Mouse (Mus musculus): Measurements from ENCODE around the gene Samhd1.

DNA sequence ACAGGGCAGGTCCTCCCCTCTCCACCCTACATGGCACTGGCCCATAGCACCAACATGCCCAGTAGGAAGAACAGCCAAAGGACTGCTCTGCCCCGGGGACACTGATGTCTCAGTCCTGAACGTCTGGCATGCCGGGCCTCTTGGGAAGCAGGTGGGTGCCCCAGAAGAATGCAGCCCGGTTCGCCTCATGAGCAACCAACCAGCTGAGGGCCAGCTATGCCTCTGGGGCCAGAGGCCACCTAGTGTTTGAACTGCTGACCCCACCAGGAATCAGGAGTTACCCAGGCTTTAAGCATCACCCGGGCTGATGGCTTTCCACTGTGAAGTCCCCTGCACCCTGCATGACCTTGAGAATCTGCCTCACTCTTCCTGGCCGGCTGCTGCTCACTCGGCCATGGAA is 82.6 kb downstream of the Samhd1 start:
- TF ChIP-seq MAX (IDR thresholded peaks at IDR 0.05; ENCODE audit: low read length) (no peak), TBP (conservative IDR thresholded peaks at IDR 0.05; ENCODE audit: low read depth, low read length) (no peak), RCOR1 (conservative IDR thresholded peaks at IDR 0.05; ENCODE audit: low read depth, low read length) (no peak), JUND (conservative IDR thresholded peaks at IDR 0.05; ENCODE audit: low read depth, low read length) (no peak), USF1 (IDR thresholded peaks at IDR 0.05; ENCODE audit: low read depth, low read length) (no peak), POLR2A (IDR thresholded peaks at IDR 0.05; ENCODE audit: low read depth, low read length) (no peak), USF2 (conservative IDR thresholded peaks at IDR 0.05; ENCODE audit: low read depth, low read length) (no peak), CTCF (conservative IDR thresholded peaks at IDR 0.05 in 1 of 2, IDR thresholded peaks at IDR 0.05 in 1 of 2; ENCODE audit: low read depth in 2 of 2, low read length in 2 of 2) (no peak), EP300 (IDR thresholded peaks at IDR 0.05; ENCODE audit: low read length) (no peak), SMC3 (IDR thresholded peaks at IDR 0.05; ENCODE audit: low read depth, low read length) (no peak), PAX5 (IDR thresholded peaks at IDR 0.05; ENCODE audit: low read length) (no peak), POLR2AphosphoS2 (IDR thresholded peaks at IDR 0.05; ENCODE audit: low read depth, low read length) (no peak)

Data from CH12.LX (cell line).